Mouse (Mus musculus) liver, adult 2 months (tissue): Measurements from ENCODE around the gene Utp20.

Source experiments
- CTCF ChIP-seq: fragments of 200-500 bp; IDR thresholded peaks from 2 replicates; pipeline ENCODE4 v1.5.1; 2011; ENCODE audit warnings: low read depth, low read length, control low read depth
- POLR2A ChIP-seq: fragments of 200-500 bp; IDR thresholded peaks from 2 replicates; pipeline ENCODE4 v1.6.1; 2011; ENCODE audit warnings: low read length, control low read depth; ENCODE audit not compliant: insufficient read depth; ENCODE audit errors: extremely low read depth

GRCm38 (mm10) chr10:88817335-88817734, 9.3 kb downstream of the Utp20 start:
- TF ChIP-seq CTCF, result no peak
- no peak for TF ChIP-seq POLR2A
